Mouse (Mus musculus): ENCODE data around the gene Trim2.

DNA sequence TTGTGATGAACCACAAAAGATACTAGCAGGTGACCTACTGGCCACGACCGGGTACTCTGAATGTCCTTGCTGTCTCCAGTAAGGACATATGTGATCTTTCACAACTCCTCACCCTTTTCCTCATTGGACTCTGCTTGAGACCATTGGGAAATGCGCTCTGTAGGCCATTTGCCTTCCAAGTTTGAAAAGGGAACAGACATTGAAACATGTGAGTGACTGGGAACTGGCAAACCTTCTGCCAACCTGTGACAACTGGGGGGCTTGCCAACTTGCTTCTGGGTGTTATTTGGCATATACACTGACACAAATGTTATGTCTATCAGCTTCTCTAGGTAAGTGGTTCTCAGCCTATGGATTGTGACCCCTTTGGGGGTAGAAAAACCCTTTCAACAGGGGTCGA is 64.2 kb downstream of the Trim2 start:
- TF ChIP-seq POLR2A (IDR thresholded peaks at IDR 0.05; ENCODE audit: insufficient read length, low read depth) (no peak), E2F4 (IDR thresholded peaks at IDR 0.05; ENCODE audit: insufficient read depth) (no peak)

All from myocyte (in vitro differentiated cells).